Mouse (Mus musculus): ENCODE results near the gene 9130230L23Rik.
"Not testable (repeated sequence)": the region's sequence is repeated elsewhere in the genome, so short reads cannot be mapped to it uniquely, and the experiment has no call there.

9130230L23Rik gene

GRCm38 (mm10) chr5:66001232-66001631, 2.9 kb downstream of the 9130230L23Rik start:
- no peak for DNase-seq

DNA sequence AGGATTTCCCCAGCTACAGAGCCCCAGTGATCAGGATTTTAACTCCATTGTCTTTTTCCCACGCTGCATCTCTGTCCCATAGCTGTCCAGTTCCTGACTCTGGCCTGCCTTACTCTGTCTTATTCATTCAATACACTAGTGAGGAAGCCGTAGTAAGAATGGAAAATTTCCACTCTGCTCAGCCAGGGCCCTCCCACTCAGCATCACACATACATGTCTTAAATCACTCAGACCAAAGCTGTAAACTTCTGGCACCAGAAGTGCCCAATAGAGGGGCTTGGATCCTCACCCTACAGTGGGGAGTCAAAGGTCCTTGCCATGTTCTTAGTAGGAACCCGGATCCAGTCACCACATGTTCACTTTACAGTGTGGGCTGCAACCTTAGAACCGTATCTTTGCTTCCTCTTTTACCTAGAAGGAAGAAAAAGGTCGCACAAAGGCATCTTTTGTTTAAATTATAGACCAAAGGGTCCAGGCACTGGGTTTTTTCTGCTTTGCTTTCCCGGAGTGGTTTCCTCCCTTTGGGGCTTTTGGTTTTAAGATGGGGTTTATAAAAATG, 3.4 kb downstream of the 9130230L23Rik start:
- DNase-seq, result no peak

GRCm38 (mm10) chr5:66000074-66000473, 4.0 kb downstream of the 9130230L23Rik start:
- DNase-seq, result peak; percentile 28 to 36

DNA sequence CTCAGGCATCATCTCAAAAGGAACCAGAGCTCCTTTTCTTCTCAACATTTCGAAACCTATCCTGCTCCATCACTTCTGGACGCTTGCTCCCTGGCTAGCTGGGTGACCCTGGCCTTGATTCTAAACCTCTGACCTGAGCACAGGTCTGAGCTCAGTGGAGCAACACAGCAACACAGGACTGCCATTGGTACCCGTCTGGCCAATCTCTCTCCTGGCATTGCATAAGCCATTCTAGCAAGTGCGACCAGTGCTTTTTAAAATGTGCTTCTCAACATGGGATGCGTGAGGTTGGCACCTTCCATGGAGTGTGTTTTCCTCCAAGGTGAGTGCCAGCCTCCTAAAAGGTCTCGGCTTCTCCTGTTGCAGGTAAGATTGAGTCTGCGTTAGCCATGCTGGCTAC, 5.0 kb downstream of the 9130230L23Rik start:
- peak in 1 of 2 experiments; percentile 3 for DNase-seq

- DNase-seq, result no peak
These were observed 6.3 kb downstream of the 9130230L23Rik start for GRCm38 (mm10) chr5:65997813-65998212.

DNA sequence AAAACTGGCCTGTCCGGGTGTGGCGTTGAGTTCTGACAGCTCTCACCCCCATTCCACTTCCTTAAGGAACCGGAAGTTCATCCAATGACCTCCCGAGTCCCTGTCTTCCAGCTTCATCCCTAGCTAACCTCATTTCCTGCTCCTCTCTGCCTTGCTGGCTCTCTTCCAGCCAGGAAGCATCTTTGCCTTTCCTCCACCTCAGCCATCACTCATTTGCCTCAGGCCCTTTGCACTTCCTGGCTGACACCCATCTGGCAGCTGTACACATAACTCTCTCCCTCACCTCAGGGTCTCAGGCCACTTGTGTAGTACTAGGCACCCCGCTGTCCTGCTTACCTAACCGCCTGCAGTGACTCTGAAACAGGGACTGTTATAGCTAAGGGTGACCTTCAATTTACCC, 9.4 kb downstream of the 9130230L23Rik start:
- peak in 1 of 2 experiments; percentile 7 for DNase-seq

DNA sequence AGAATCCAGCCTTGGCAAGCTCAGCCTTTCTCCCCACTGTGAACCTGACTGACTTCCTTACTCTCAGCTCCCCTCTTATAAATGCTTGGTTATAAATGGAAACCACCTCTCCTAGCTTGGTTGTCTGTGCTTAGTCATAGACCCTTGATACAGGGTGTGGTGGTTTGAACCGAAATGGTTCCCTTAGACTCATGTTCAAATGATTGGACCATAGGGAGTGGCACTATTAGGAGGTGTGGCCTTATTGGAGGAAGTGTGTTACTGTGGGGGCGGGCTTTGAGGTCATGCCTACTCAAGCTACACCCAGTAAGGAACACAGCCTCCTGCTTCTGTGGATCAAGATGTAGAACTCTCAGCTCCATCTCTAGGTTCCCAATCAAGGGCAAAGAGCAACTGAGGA, 12.9 kb downstream of the 9130230L23Rik start:
- DNase-seq, result no peak

- DNase-seq, result not testable (repeated sequence)
These were observed 17.1 kb downstream of the 9130230L23Rik start for GRCm38 (mm10) chr5:65987004-65987403.

DNA sequence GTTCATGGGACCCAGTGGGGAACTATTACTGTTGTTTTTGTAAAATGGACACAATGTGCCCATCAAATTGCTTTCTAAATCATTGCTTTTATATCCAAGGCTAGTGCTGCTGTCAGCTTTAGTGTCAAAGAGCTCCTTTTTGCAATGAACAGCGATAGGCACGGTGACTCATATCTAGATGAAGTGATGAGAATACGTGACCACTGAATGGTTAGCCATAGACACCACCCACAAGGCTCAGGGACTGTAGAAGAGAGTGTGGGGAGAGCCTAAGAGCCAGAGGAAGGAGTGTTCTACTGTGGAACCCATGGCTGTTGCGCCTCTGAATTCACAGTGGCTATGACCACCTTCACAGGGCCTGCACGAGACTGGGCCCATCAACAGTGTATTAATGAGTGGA, 17.7 kb downstream of the 9130230L23Rik start:
- no peak for DNase-seq

GRCm38 (mm10) chr5:65975731-65976130, 28.4 kb downstream of the 9130230L23Rik start:
- DNase-seq, result no peak

DNA sequence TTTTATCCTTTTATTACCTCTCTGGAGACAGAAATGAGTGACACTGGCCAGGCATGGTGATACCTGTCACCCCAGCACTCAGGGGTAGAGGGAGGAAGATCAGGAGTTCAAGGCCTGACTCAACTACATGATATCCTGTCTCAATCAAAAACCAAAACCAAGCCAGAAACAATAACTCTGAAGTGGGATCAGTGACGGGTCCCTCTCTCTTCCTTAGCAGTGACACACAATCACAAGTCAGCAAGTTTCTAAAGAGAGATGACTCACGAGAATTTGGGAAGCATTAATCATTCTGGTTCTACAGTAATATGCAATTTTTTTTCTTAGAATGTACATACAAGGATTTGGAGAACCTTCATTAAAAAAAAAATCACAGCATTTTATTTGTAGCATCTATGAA, 30.9 kb downstream of the 9130230L23Rik start:
- DNase-seq, result no peak

DNA sequence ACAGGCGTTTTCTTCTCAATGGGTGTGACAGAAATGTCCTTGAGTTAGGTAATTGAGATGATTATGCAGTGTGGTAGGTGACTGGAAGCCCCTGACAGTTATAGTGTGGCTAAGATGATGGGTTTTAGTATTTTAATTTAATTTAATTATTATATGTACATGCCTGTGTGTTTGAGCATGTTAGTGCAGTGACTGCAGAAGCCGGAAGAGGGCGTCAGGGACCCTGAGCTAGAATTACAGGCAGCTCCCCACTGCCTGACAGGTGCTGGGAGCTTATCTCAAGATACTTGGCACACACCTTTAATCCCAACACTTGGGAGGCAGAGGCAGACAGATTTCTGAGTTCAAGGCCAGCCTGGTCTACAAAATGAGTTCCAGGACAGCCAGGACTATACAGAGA, 36.1 kb downstream of the 9130230L23Rik start:
- DNase-seq, result no peak

GRCm38 (mm10) chr5:65967091-65967490, 37.0 kb downstream of the 9130230L23Rik start:
- DNase-seq, result no peak

- no peak for DNase-seq
These were observed 38.3 kb downstream of the 9130230L23Rik start for GRCm38 (mm10) chr5:65965771-65966279.

DNA sequence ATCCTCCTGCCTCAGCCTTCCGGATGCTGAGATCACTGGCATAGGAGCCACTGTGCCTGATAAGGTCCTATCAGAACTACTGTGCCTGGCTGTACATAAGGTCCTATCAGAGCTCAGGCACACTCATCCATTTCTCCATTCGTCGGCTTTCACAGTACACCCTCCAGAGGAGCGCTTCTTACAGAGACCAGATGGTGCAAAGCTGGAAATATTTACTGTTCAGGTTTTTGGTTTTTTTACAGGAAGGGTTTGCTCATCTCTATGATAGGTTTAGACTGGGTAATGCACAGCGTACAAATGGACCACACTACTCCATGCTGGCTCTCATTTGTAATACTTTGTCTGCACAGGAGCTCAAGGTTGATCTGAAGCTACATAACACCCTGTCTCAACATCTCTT, 40.8 kb downstream of the 9130230L23Rik start:
- no peak for DNase-seq

GRCm38 (mm10) chr5:65960597-65960950, 43.5 kb downstream of the 9130230L23Rik start:
- no peak for DNase-seq

GRCm38 (mm10) chr5:65959893-65960596, 44.0 kb downstream of the 9130230L23Rik start:
- DNase-seq, result no peak

GRCm38 (mm10) chr5:65958597-65958996, 45.5 kb downstream of the 9130230L23Rik start:
- DNase-seq, result peak; percentile 51 to 59

GRCm38 (mm10) chr5:65956144-65957008, 47.7 kb downstream of the 9130230L23Rik start:
- no peak for DNase-seq

GRCm38 (mm10) chr5:65955343-65956143, 48.5 kb downstream of the 9130230L23Rik start:
- DNase-seq, result peak; percentile 74 to 83

GRCm38 (mm10) chr5:65954130-65955080, 49.7 kb downstream of the 9130230L23Rik start:
- no peak for DNase-seq
